Mouse (Mus musculus): ENCODE measurements around the gene Lrp8.

DNA sequence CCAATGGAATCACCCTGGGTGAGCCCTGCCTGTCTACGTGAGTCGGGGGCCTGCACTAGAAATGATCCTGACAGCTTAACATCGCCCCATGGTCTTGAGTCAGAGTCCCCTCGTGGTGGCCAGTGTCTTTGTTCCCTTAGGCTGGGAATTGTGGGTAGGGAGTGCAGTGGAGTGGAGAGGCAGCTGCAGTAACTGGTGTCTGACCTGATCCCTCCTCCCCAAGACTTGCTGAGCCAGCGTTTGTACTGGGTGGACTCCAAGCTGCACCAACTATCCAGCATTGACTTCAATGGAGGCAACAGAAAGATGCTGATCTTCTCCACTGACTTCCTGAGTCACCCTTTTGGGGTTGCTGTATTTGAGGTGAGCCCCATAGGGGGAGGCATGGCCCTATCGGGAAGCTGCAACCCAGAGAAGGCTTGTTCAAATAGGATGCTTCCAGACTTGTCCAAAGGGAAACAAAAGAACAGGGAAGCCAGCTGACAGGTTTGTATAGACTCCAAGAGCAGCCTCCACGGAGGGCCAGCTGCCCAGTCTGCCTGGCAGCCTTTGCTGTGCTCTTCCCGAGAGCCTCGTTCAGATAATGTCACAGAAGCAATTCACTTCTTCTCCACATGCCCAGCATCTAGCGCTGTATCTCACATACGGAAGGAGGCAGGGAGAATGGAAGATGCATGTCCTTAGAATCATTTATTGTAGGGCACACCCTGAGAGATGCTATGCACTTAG is 55.1 kb downstream of the Lrp8 start:
- no peak for TF ChIP-seq CTCF (IDR thresholded peaks at IDR 0.05; ENCODE audit: low read depth, low read length)
- TF ChIP-seq POLR2A (IDR thresholded peaks at IDR 0.05; ENCODE audit: borderline replicate concordance, low read depth, low read length): no peak
